ENCODE assay signal across 8 mouse cellular contexts in genomic region chr8:74993081-74993474, GRCm38 (mm10). TPM values are rescaled to one million over a fixed set of nuclear protein-coding genes. Genes with fewer than 3 reads are reported as not detected.
A peak's percentile ranks its signal among the peaks of the same experiment; 100 is the strongest.
DNase-seq lines count a peak whose midpoint lies in the region; ATAC-seq and TF ChIP-seq lines count a peak whose summit lies in the region.

TSS of gene Hmgxb4 (plus strand) at chr8:74993356.

- no peak for TF ChIP-seq EP300 in ES-Bruce4 (IDR thresholded peaks at IDR 0.05; ENCODE audit: insufficient read depth, low read depth, low read length)

- no peak for DNase-seq in gastrocnemius, adult 2 months
- no peak for DNase-seq in gastrocnemius, adult 8-10 months (ENCODE audit: low spot score in 2 of 2)
- no peak for DNase-seq in forebrain, embryonic 10.5 days (ENCODE audit: extremely low spot score, low spot score)
- no peak for DNase-seq in ovary, postnatal 10 days (ENCODE audit: low spot score)
- DNase-seq in right cerebral cortex, postnatal 36 days (ENCODE audit: low spot score in 2 of 2): no peak

- intact Hi-C loops in gastrocnemius, adult 2 months (cut with DNase I): no loop called here

- TF ChIP-seq CTCF in gastrocnemius, adult 2 months (IDR thresholded peaks at IDR 0.05): no peak
- TF ChIP-seq CTCF in ES-Bruce4 (IDR thresholded peaks at IDR 0.05; ENCODE audit: low read depth, low read length): no peak

- peak within 1 kb of the TSS; percentile 100 for H3K9ac ChIP-seq in ES-Bruce4 (ENCODE audit: low read depth, poor library complexity, severe bottlenecking)
- peak within 1 kb of the TSS; percentile 100 for H3K9ac ChIP-seq in hindbrain, embryonic 16.5 days (ENCODE audit: low read depth, low read length)

- no peaks in the 10 kb centered on the region for H3K27me3 ChIP-seq in ES-Bruce4 (ENCODE audit: control insufficient read depth, insufficient read depth, low read length, poor library complexity, severe bottlenecking)
- peaks cover 15% of the 10 kb centered on the region for H3K27me3 ChIP-seq in forebrain, embryonic 10.5 days (ENCODE audit: poor library complexity, severe bottlenecking)
- no peaks in the 10 kb centered on the region for H3K27me3 ChIP-seq in hindbrain, embryonic 16.5 days (replicated peaks; ENCODE audit: control insufficient read depth, insufficient read depth, low read length)

- TF ChIP-seq POLR2A in ES-Bruce4 (IDR thresholded peaks at IDR 0.05; ENCODE audit: insufficient read depth, low read length): no peak

- H3K4me2 ChIP-seq in hindbrain, embryonic 16.5 days (ENCODE audit: low read length): peak within 1 kb of the TSS; percentile 68

- no peaks in the 10 kb centered on the region for H3K9me3 ChIP-seq in ES-Bruce4 (replicated peaks; ENCODE audit: control insufficient read depth, insufficient read depth, low read length, poor library complexity, severe bottlenecking)
- no peaks in the 10 kb centered on the region for H3K9me3 ChIP-seq in forebrain, embryonic 10.5 days
- no peaks in the 10 kb centered on the region for H3K9me3 ChIP-seq in hindbrain, embryonic 16.5 days (ENCODE audit: control insufficient read depth, low read length)

- peak; percentile 18; the same call in 1 of the 2 replicates for ATAC-seq in hindbrain, embryonic 16.5 days

- H3K36me3 ChIP-seq in ES-Bruce4 (ENCODE audit: control insufficient read depth, insufficient read depth, low read length, poor library complexity, severe bottlenecking): no peaks in the 10 kb centered on the region
- H3K36me3 ChIP-seq in forebrain, embryonic 10.5 days (replicated peaks): peaks cover 5% of the 10 kb centered on the region; the same call in 1 of the 2 replicates
- no peaks in the 10 kb centered on the region for H3K36me3 ChIP-seq in hindbrain, embryonic 16.5 days (ENCODE audit: control insufficient read depth, insufficient read depth, low read length)
- H3K36me3 ChIP-seq in macrophage (ENCODE audit: inconsistent target): no peaks in the 10 kb centered on the region

- peaks cover 36% of the 10 kb centered on the region for H3K79me2 ChIP-seq in macrophage (ENCODE audit: inconsistent target)

- 15% methylated on average over 8 of the region's 8 CpGs for WGBS in forebrain, embryonic 10.5 days
- WGBS in hindbrain, embryonic 16.5 days: 7% methylated on average over 8 of the region's 8 CpGs
- WGBS in macrophage (ENCODE audit: missing documents): 10% methylated on average over 8 of the region's 8 CpGs

- H3K4me1 ChIP-seq in ES-Bruce4 (ENCODE audit: control insufficient read depth, insufficient read depth, low read length): no peaks in the 10 kb centered on the region
- peaks cover 19% of the 10 kb centered on the region for H3K4me1 ChIP-seq in forebrain, embryonic 10.5 days
- H3K4me1 ChIP-seq in hindbrain, embryonic 16.5 days (ENCODE audit: control insufficient read depth, insufficient read depth, low read depth, low read length): peaks cover 9% of the 10 kb centered on the region

- H3K4me3 ChIP-seq in gastrocnemius, adult 2 months: peak within 1 kb of the TSS; percentile 96
- peak within 1 kb of the TSS; percentile 90 for H3K4me3 ChIP-seq in ES-Bruce4 (ENCODE audit: low read depth, low read length)
- H3K4me3 ChIP-seq in forebrain, embryonic 10.5 days: peak within 1 kb of the TSS; percentile 93
- H3K4me3 ChIP-seq in hindbrain, embryonic 16.5 days (ENCODE audit: low read length): peak within 1 kb of the TSS; percentile 99
- H3K4me3 ChIP-seq in macrophage (ENCODE audit: inconsistent target): peak within 1 kb of the TSS; percentile 47

- H3K27ac ChIP-seq in gastrocnemius, adult 2 months: peak within 1 kb of the TSS; percentile 99
- H3K27ac ChIP-seq in ES-Bruce4 (ENCODE audit: insufficient read depth, low read length): peak within 1 kb of the TSS; percentile 85
- H3K27ac ChIP-seq in forebrain, embryonic 10.5 days: peak within 1 kb of the TSS; percentile 100
- H3K27ac ChIP-seq in hindbrain, embryonic 16.5 days (ENCODE audit: low read depth, low read length): peak within 1 kb of the TSS; percentile 98
- no peak within 1 kb of the TSS for H3K27ac ChIP-seq in macrophage

RNA-seq across cellular contexts. Expression of gene Hmgxb4, which starts in this region (rescaled TPM):
- 1 to 10 TPM; 8.3 to 9.9 TPM for total RNA-seq in gastrocnemius, adult 2 months (2021)
- 10 to 100 TPM in 1 of 4 experiments, 1 to 10 TPM in 3; 6.5 to 12.7 (median 8.3) TPM for total RNA-seq in gastrocnemius, adult 8-10 months (2022)
- polyA plus RNA-seq in ES-Bruce4 (2011; ENCODE audit: insufficient read depth, insufficient read length, low read depth, missing spikeins) (112 and 122 TPM in 2 replicates), macrophage (2018) (16.4 to 22.5 TPM (median 19.4 TPM) in 3 replicates)
- polyA plus RNA-seq in forebrain, embryonic 10.5 days (2016; fragmentation: Nextera tagmentation; extraction: Ambion mirVana): 49.5 and 51.2 TPM in 2 replicates
- 33.9 and 34.2 TPM in 2 replicates for polyA plus RNA-seq in hindbrain, embryonic 16.5 days (2015; fragmentation: Nextera tagmentation; extraction: Ambion mirVana)
- 10 to 100 TPM; 22.5 to 96.8 (median 50.7) TPM for total RNA-seq in macrophage (2018; cell fraction: chromatin; rRNA removed)
- 10 to 100 TPM in 24 of 26 experiments, 1 to 10 TPM in 2; 9.2 to 23.1 (median 17.0) TPM for total RNA-seq in macrophage (2018; cell fraction: cytosol; rRNA removed)
- 10 to 100 TPM; 14.7 to 69.1 (median 26.2) TPM for total RNA-seq in macrophage (2018; cell fraction: nucleus; rRNA removed)

Comparison
In these comparisons a context has a peak if more than half of its experiments do, and no peak if none do; other contexts are left out.
1. H3K4me3 ChIP-seq: peak in every context shown above with its lines; median percentile 99 in hindbrain, embryonic 16.5 days; 96 in gastrocnemius, adult 2 months; 93 in forebrain, embryonic 10.5 days; 90 in ES-Bruce4; 47 in macrophage.